Mouse (Mus musculus) erythroblast, embryonic 14.5 days (primary cell): ENCODE measurements around the gene Nkpd1.

Experiments
- GATA1 ChIP-seq: IDR thresholded peaks from 2 replicates; pipeline ENCODE4 v1.6.1; 2012; ENCODE audit warnings: low read length, inconsistent platforms, mixed read lengths
- TAL1 ChIP-seq: IDR thresholded peaks from 3 replicates; pipeline ENCODE4 v1.6.1; 2012; ENCODE audit warnings: low read length, inconsistent platforms, mixed read lengths

DNA sequence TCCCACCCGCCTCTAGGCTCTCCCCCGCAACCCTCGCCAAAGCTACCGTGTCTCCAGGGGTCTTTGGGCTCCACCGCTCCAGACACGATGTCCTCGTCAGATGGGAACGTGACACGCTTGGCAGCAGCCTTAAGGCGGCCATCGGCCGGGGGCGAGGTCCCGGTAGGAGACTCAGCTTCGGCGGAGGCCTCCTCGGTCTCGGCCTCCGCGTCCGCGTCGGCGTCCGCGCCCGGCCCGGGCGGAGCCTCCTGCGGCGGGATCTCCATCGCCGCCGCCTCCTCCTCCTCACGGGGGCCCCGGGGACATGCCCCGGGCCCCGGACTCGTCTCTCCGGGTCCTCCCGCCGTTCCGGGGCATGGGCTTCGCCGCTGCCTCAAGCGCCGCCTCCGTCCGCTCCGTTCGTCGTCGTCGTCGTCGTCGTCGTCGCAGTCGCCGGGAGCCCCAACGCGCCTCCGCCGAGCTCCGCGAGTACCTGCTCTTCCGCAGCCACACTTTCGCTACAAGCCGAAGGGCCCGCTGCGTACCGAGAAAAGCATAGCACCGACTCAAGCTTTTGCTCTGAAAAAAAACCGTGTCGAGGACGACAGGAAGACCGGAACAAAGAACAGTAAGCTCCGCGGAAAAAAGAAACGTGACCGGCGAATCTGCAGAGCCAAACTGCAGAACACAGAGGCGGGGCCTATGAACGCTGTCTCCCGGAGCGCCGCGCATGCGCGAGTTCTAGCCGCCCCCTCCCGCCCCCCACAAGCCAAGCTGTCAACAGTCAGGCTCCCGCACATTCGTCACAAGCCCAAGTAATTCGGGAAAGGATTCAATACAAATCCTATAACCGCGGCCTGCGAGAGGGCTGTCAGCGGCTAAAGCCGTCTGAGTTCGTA, 44.4 kb downstream of the Nkpd1 start:
- TF ChIP-seq GATA1 (no peak), TAL1 (no peak)
